Mouse (Mus musculus) spleen, postnatal 36 days (tissue): ENCODE results near the gene Fam206a.

Experiments used
- DNase-seq, 2 experiments: peaks; one replicate each; pipeline ENCODE4 v3.0.0; 2022; ENCODE audit warnings: low spot score in 2 of 2, mixed read lengths in 1 of 2

The Fam206a gene

GRCm38 (mm10) chr4:56844911-56845310, 42.8 kb downstream of the Fam206a start:
- DNase-seq, result no peak

GRCm38 (mm10) chr4:56845896-56846533, 43.9 kb downstream of the Fam206a start:
- DNase-seq, result no peak

GRCm38 (mm10) chr4:56847400-56847799, 45.3 kb downstream of the Fam206a start:
- no peak for DNase-seq

GRCm38 (mm10) chr4:56848044-56848443, 45.9 kb downstream of the Fam206a start:
- DNase-seq, result no peak

DNA sequence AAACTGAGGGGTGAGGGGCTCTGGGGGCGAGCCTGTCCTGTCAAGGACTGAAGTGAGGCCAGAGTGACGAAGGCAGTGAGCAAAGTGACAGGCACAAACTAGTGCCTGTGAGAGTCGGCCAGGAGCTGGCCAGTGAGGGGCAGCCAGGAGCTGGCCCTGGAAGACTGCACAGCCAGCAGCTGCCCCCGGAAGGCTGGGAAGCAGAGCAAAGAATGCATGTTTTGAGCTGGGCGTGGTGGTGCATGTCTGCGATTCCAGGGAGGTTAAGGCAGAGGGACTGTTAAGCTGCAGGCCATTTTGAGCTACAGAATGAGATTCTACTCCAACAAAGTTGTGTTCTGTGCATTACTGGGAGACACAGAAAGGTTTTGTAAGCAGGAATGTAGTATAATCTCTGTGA, 48.6 kb downstream of the Fam206a start:
- DNase-seq, result no peak

DNA sequence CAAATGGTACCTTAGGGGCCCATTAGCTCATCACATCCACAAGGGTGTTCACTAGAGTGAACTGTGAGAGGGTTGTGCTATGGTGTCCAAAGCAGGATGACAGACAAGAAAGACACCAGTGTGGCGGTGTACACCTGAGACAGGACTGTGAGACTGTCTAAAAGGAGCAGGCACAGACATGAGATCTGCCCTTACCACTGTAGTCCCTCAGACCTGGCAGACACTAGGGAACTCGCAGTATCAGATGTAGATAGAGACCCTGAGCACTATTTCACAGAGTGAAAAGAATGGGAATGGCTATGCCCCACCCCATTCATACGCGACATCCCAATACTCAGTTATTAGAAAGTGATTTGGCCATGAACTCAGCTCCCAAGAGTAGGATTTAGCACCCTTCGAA, 53.8 kb downstream of the Fam206a start:
- no peak for DNase-seq

GRCm38 (mm10) chr4:56856371-56856949, 54.3 kb downstream of the Fam206a start:
- DNase-seq, result no peak

GRCm38 (mm10) chr4:56858733-56859132, 56.6 kb downstream of the Fam206a start:
- DNase-seq, result no peak
